Mouse (Mus musculus): ENCODE measurements around the gene Rpl23a. TPM values are rescaled to one million over a fixed set of nuclear protein-coding genes. Genes with fewer than 3 reads are reported as not detected.

Gene Rpl23a
- polyA plus RNA-seq, 2 experiments = 1,819 to 3,231 TPM

DNA sequence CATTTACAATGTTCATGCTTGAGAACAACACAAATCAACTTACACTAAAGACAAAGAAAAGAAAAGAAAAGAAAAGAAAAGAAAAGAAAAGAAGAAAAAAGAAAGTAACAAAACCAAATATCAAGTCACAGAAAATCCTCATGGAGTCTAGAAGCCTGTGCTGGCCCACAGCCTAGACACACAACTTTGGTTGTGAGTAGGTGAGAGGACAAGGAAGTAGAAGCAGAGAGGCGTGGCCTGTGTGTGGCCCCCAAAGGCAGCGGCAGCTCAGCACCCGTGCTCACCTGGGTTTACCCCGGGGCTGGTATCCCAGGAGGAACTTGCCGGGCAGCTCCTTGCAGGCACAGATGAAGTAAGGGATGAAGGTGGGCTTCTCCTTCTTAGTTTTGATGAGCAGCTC lies 28.1 kb upstream of the Rpl23a start:
- Histone ChIP-seq H3K4me3 (replicated peaks; ENCODE audit: low read length) (no peak overlapping the region), H3K4me2 (replicated peaks; ENCODE audit: low read depth, low read length, severe bottlenecking) (no peak overlapping the region), H3K27me3 (ENCODE audit: control insufficient read depth, insufficient read depth, low read length) (no peaks in the 10 kb centered on the region), H3K4me1 (ENCODE audit: control insufficient read depth, insufficient read depth, low read length) (no peaks in the 10 kb centered on the region), H3K36me3 (ENCODE audit: control insufficient read depth, insufficient read depth, low read length) (peaks cover 99% of the 10 kb centered on the region), H3K9me3 (ENCODE audit: control insufficient read depth, low read length) (no peaks in the 10 kb centered on the region), H3K9ac (ENCODE audit: low read depth, low read length, severe bottlenecking) (no peak overlapping the region), H3K27ac (replicated peaks; ENCODE audit: low read depth, low read length) (no peak overlapping the region)
- DNase-seq (ENCODE audit: low spot score) (no peak), ATAC-seq (ENCODE audit: low FRiP score, low read depth) (no peak)
- no peak for TF ChIP-seq POLR2A (IDR thresholded peaks at IDR 0.05; ENCODE audit: borderline replicate concordance, extremely low read depth, insufficient read depth, insufficient read length)
- WGBS = 86% methylated on average over 5 of the region's 5 CpGs

- Histone ChIP-seq H3K27ac (replicated peaks; ENCODE audit: low read depth, low read length) (no peak overlapping the region), H3K9me3 (ENCODE audit: control insufficient read depth, low read length) (no peaks in the 10 kb centered on the region), H3K9ac (ENCODE audit: low read depth, low read length, severe bottlenecking) (no peak overlapping the region), H3K4me1 (ENCODE audit: control insufficient read depth, insufficient read depth, low read length) (no peaks in the 10 kb centered on the region), H3K4me3 (replicated peaks; ENCODE audit: low read length) (no peak overlapping the region), H3K36me3 (ENCODE audit: control insufficient read depth, insufficient read depth, low read length) (peaks cover 100% of the 10 kb centered on the region), H3K4me2 (replicated peaks; ENCODE audit: low read depth, low read length, severe bottlenecking) (no peak overlapping the region), H3K27me3 (ENCODE audit: control insufficient read depth, insufficient read depth, low read length) (no peaks in the 10 kb centered on the region)
- WGBS = 77% methylated on average over 7 of the region's 7 CpGs
- ATAC-seq (ENCODE audit: low FRiP score, low read depth) = no peak
- TF ChIP-seq POLR2A (IDR thresholded peaks at IDR 0.05; ENCODE audit: borderline replicate concordance, extremely low read depth, insufficient read depth, insufficient read length) = no peak
- no peak for DNase-seq (ENCODE audit: low spot score)
Measured at GRCm38 (mm10) chr11:78210615-78211014, 27.2 kb upstream of the Rpl23a start.

- no peak overlapping the region for H3K4me3 ChIP-seq (replicated peaks; ENCODE audit: low read length)
- TF ChIP-seq POLR2A (IDR thresholded peaks at IDR 0.05; ENCODE audit: borderline replicate concordance, extremely low read depth, insufficient read depth, insufficient read length) = no peak
- H3K9ac ChIP-seq (ENCODE audit: low read depth, low read length, severe bottlenecking) = no peak overlapping the region
- H3K4me2 ChIP-seq (replicated peaks; ENCODE audit: low read depth, low read length, severe bottlenecking) = no peak overlapping the region
- DNase-seq (ENCODE audit: low spot score) (no peak), ATAC-seq (ENCODE audit: low FRiP score, low read depth) (no peak)
- 89% methylated on average over 5 of the region's 6 CpGs for WGBS
- H3K27ac ChIP-seq (replicated peaks; ENCODE audit: low read depth, low read length) = no peak overlapping the region
- no peaks in the 10 kb centered on the region for H3K4me1 ChIP-seq (ENCODE audit: control insufficient read depth, insufficient read depth, low read length)
- no peaks in the 10 kb centered on the region for H3K27me3 ChIP-seq (ENCODE audit: control insufficient read depth, insufficient read depth, low read length)
- H3K9me3 ChIP-seq (ENCODE audit: control insufficient read depth, low read length) = no peaks in the 10 kb centered on the region
- H3K36me3 ChIP-seq (ENCODE audit: control insufficient read depth, insufficient read depth, low read length) = peaks cover 99% of the 10 kb centered on the region
Measured at GRCm38 (mm10) chr11:78209886-78210285, 26.5 kb upstream of the Rpl23a start.

GRCm38 (mm10) chr11:78207190-78207589 lies 23.8 kb upstream of the Rpl23a start:
- TF ChIP-seq POLR2A (IDR thresholded peaks at IDR 0.05; ENCODE audit: borderline replicate concordance, extremely low read depth, insufficient read depth, insufficient read length) = no peak
- Histone ChIP-seq H3K27me3 (ENCODE audit: control insufficient read depth, insufficient read depth, low read length) (no peaks in the 10 kb centered on the region), H3K27ac (replicated peaks; ENCODE audit: low read depth, low read length) (no peak overlapping the region), H3K4me3 (replicated peaks; ENCODE audit: low read length) (no peak overlapping the region), H3K4me1 (ENCODE audit: control insufficient read depth, insufficient read depth, low read length) (no peaks in the 10 kb centered on the region), H3K9me3 (ENCODE audit: control insufficient read depth, low read length) (no peaks in the 10 kb centered on the region), H3K4me2 (replicated peaks; ENCODE audit: low read depth, low read length, severe bottlenecking) (no peak overlapping the region), H3K36me3 (ENCODE audit: control insufficient read depth, insufficient read depth, low read length) (peaks cover 83% of the 10 kb centered on the region), H3K9ac (ENCODE audit: low read depth, low read length, severe bottlenecking) (no peak overlapping the region)
- ATAC-seq (ENCODE audit: low FRiP score, low read depth) = no peak
- DNase-seq (ENCODE audit: low spot score) = no peak
- 93% methylated on average over 7 of the region's 7 CpGs for WGBS

DNA sequence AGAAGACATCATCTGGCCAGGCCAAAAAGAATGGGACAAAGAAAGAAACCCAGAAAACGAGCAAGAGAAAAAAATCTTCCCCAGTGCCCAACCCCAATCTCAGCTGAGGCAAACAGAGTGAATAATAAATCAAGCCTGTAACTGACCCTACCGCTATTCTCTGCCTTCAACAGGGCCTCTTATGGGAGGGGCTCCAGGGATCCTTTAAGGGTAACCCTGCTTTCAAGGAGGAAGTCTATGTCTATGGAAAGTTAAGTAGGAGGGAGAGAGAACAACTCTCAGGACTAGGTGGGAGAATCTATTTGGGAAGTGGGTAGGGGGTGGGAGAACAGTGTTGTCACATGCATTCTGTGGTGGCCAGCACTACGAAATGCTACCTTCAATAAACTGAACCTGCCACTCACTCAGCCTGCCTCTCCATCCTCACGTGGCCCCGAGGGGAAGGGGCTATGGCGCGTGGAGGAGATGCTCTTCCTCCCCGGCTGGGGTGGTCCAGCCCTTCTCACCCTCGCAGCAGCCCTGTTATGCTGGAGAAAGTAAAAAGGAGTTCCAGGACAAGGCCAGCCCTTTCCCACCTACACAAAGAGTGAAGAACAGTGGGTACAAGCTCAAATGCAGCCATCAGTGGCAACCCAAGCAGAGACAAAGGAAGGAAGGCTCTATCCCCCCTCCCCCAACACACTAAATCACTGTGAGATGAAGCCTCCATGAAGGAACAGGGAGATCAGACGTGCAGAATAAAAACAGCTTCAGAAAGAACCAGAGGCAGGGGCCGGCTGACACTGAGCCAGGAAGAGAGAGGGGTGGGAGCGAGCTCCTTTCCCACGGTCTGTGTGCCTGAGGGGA lies 22.2 kb upstream of the Rpl23a start:
- WGBS = 66% methylated on average over 13 of the region's 13 CpGs
- H3K36me3 ChIP-seq (ENCODE audit: control insufficient read depth, insufficient read depth, low read length) = peaks cover 67% of the 10 kb centered on the region
- H3K9ac ChIP-seq (ENCODE audit: low read depth, low read length, severe bottlenecking) = no peak overlapping the region
- no peak overlapping the region for H3K27ac ChIP-seq (replicated peaks; ENCODE audit: low read depth, low read length)
- ATAC-seq (ENCODE audit: low FRiP score, low read depth) (no peak), DNase-seq (ENCODE audit: low spot score) (no peak)
- H3K4me1 ChIP-seq (ENCODE audit: control insufficient read depth, insufficient read depth, low read length) = no peaks in the 10 kb centered on the region
- H3K4me3 ChIP-seq (replicated peaks; ENCODE audit: low read length) = no peak overlapping the region
- H3K9me3 ChIP-seq (ENCODE audit: control insufficient read depth, low read length) = no peaks in the 10 kb centered on the region
- TF ChIP-seq POLR2A (IDR thresholded peaks at IDR 0.05; ENCODE audit: borderline replicate concordance, extremely low read depth, insufficient read depth, insufficient read length) = no peak
- H3K27me3 ChIP-seq (ENCODE audit: control insufficient read depth, insufficient read depth, low read length) = no peaks in the 10 kb centered on the region
- no peak overlapping the region for H3K4me2 ChIP-seq (replicated peaks; ENCODE audit: low read depth, low read length, severe bottlenecking)
